Mouse (Mus musculus): ENCODE measurements around the gene Lypd6.

Lypd6 gene

DNA sequence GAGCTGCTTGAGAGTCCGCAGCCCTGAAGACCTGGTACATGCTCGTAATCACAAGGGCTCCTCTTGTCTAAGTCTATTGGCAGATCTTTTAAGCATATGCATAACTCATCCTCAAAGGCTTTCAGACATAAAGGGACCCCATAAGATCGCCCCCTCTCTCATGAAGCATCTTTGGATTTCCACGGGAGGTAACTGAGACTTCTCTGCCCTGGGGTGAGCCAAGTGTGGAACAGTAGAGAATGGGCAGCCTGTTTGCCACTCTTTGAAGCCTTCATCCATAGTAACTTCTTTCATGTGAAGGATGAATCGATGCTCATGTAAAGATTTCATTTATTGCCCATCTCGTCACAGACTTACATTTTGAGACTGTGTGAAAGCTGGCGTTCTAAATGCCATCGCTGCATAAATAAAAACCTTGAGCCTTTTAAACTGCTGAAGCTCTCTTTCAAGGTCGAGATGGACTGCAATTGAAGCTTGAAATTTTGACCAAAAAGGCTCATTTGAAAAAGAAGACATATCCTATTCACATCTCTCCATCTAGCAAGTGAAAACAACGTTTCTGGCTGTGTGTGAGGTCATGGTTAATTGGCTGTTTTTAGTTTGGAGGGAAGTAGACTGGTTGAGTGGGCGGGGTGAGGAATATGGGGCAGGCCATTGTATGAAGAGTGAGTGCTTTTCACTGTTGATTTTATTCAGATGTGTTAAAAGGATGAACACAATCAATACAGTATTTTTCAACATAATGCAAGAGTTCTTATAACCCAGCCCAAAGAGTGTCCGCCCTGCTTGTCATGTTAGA, 107.7 kb downstream of the Lypd6 start:
- WGBS: 68% methylated on average over 12 of the region's 12 CpGs

GRCm38 (mm10) chr2:50175709-50176108, 109.5 kb downstream of the Lypd6 start:
- WGBS: 91% methylated on average over 4 of the region's 4 CpGs

DNA sequence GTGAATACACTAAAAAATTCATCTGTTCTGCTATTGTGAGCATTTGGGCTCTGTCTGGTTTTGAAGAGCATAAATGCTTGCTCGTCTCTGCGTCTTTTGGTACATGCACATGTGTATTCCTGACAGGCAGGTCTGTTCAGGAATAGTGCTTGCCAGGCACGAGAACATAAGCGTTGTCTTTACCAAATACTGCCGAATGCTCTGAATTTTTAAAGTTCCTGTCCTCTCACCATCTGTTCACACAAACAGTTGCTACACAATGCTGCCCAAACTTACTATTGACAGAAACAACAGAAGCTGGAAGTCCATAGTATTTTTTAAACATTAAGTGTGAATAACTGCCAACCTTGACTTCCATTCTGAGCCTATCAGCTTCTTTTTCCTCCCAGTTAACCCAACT, 112.9 kb downstream of the Lypd6 start:
- WGBS: 63% methylated on average over 5 of the region's 5 CpGs

GRCm38 (mm10) chr2:50180423-50180822, 114.2 kb downstream of the Lypd6 start:
- WGBS: 93% methylated on average over 3 of the region's 3 CpGs

GRCm38 (mm10) chr2:50181332-50181731, 115.1 kb downstream of the Lypd6 start:
- WGBS: 59% methylated on average over 3 of the region's 3 CpGs

- WGBS: 44% methylated on average over 12 of the region's 12 CpGs
Observed at GRCm38 (mm10) chr2:50186711-50187405, 120.6 kb downstream of the Lypd6 start.

DNA sequence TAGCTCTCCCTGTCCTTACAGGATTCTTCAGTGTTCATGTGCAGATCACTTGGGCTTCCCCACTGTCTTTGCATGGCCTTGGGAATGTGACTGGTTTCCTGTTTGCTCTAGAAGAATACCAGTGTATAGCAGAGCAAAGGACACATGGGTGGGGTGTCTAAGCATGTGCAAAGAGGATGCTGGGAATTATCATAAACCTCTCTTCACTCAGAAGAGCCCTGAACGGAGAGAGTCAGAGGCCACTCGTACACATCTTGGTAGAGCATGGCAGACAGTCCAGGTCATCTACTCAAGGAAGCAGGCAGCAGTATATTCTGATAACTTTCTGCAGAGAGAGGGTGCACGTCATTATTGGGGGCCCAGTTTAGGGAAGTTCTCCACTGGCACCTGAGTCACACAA, 122.6 kb downstream of the Lypd6 start:
- 94% methylated on average over 3 of the region's 3 CpGs for WGBS

DNA sequence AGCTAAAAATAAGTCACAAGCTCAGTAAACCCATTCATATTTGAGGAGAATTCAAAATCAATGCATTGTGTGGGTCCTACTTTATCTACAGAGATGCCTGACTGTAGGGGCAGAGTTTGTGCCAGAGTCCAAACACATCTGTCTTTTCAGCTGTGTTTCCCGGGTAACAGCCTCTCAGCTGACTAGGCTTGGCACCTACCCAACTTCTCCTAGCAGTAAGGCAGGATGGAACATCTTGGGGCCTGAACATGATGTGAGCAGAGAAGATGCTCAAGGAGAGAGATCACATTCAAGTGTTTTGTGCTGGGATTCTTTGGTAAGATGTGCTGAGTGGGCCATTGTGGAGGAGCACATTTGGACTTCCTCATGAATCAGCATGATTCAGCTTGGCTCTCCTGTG, 130.5 kb downstream of the Lypd6 start:
- 34% methylated on average over 1 of the region's 1 CpGs for WGBS

- WGBS: 76% methylated on average over 4 of the region's 4 CpGs
Observed at GRCm38 (mm10) chr2:50197801-50198200, 131.6 kb downstream of the Lypd6 start.

GRCm38 (mm10) chr2:50200541-50200940, 134.3 kb downstream of the Lypd6 start:
- WGBS: 78% methylated on average over 2 of the region's 2 CpGs

DNA sequence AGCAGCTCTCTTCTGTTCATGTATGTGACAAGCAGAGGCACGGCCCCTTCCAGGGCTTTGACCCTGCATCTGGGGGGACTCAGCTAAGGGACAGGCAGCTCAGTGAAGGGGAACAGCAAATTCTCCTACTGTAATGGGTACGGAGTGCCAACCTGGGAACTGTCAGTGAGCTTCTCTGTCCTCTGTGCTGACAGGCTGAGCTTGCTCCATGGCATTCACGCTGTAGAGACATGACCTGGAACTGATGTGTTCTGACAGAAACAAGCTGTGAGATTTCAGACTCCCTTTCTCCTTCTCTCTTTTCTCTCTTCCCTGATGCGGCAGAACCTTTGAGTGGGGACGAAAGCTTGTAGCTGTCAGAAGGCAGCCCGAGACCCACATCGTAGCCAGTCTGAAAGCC, 154.3 kb downstream of the Lypd6 start:
- 93% methylated on average over 7 of the region's 7 CpGs for WGBS

- 88% methylated on average over 4 of the region's 4 CpGs for WGBS
Observed at GRCm38 (mm10) chr2:50225019-50225418, 158.8 kb downstream of the Lypd6 start.

DNA sequence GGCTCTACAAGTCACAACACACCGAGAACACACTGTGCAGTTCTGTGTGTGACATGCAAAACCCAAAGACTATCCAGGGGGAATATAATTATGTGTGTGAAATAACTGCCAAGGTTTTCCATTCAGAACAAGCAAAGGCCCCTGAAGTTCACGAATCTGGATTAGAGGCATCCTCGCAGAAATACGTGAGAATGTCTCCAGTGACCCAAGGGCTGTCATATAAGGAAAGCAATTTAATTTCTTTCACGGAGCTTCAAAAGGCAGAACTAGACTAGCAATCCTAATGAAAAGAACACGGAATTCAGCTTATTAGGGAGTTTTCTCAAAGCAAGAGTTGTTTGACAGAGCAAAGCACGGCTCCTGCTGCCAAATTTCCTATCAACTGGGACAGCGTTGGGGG, 167.3 kb downstream of the Lypd6 start:
- 65% methylated on average over 8 of the region's 8 CpGs for WGBS
